Mouse (Mus musculus): ENCODE data around the gene Naaladl2.

- TF ChIP-seq CTCF (IDR thresholded peaks at IDR 0.05; ENCODE audit: low read depth, low read length) (no peak), POLR2A (IDR thresholded peaks at IDR 0.05; ENCODE audit: borderline replicate concordance, low read depth, low read length) (no peak)
Observed at GRCm38 (mm10) chr3:25144961-25145697, 1.1 kb upstream of the Naaladl2 start.

Data from bone marrow macrophage, adult 2 months (primary cell).